12 mouse cellular contexts compared by ENCODE assay signal in the genomic region with DNA sequence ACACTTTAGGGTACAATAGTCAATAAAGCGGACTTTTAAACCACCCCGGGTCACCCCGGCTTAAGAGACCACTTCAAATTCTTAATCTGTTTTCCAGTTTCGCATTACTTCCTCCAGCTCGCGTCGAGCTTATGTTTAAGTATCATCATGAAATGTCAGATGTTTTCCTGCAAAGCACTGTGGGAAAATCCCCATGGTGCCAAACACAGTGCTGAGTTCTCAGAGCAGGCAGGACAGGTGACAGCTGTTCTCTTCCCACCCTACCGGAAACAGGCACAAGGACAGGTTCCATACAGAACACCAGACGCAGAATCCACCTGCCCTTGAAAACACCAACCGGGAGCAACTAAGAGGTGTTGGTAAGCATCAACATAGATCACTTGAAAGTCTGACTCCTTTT.
DNase-seq lines count a peak whose midpoint lies in the region; ATAC-seq lines count a peak whose summit lies in the region.
"Had no signal": no experiment of that assay in that cellular context is flagged by ENCODE, and none has a peak within 500 bp of the region (broad histone marks: within the 10 kb centered on the region; RNA-seq: fewer than 3 reads in every experiment).

No protein-coding gene starts in this region.

- intact Hi-C loops in left cerebral cortex, postnatal 4 days (cut with DNase I): loop anchor here (2.0 to 10.0 kb wide), 2 partner anchors 305 to 575 kb away; no protein-coding TSS in a partner anchor

- 52% methylated on average over 10 of the region's 10 CpGs for WGBS in hindbrain, embryonic 15.5 days
- 66% methylated on average over 10 of the region's 10 CpGs for WGBS in hindbrain, embryonic 10.5 days
- WGBS in midbrain, embryonic 15.5 days: 37% methylated on average over 10 of the region's 10 CpGs

- peak overlapping the region; percentile 55; the same call in 1 of the 2 replicates for H3K4me2 ChIP-seq in hindbrain, embryonic 15.5 days
- peak overlapping the region; percentile 48 for H3K4me2 ChIP-seq in midbrain, embryonic 15.5 days
- H3K4me2 ChIP-seq: liver, embryonic 15.5 days had no signal

- DNase-seq in hindbrain, embryonic 10.5 days (ENCODE audit: low spot score): no peak
- DNase-seq in cerebellum, adult 11 months: peak; percentile 27
- peak; percentile 51 to 61 for DNase-seq in cerebellum, postnatal 10 days
- DNase-seq in heart, adult 8-10 months (ENCODE audit: low spot score): no peak
- no peak for DNase-seq in left cerebral cortex, postnatal 4 days
- no peak for DNase-seq in layer of hippocampus, adult 11-12 months (ENCODE audit: low spot score)
- DNase-seq: heart, adult 11 months had no signal

- no peaks in the 10 kb centered on the region for H3K9me3 ChIP-seq in hindbrain, embryonic 15.5 days
- no peaks in the 10 kb centered on the region for H3K9me3 ChIP-seq in hindbrain, embryonic 10.5 days
- no peaks in the 10 kb centered on the region for H3K9me3 ChIP-seq in midbrain, embryonic 15.5 days
- H3K9me3 ChIP-seq: embryonic facial prominence, embryonic 12.5 days; liver, embryonic 15.5 days had no signal

- no peak overlapping the region for H3K4me3 ChIP-seq in hindbrain, embryonic 15.5 days
- H3K4me3 ChIP-seq in hindbrain, embryonic 10.5 days: no peak overlapping the region
- no peak overlapping the region for H3K4me3 ChIP-seq in midbrain, embryonic 15.5 days
- H3K4me3 ChIP-seq: embryonic facial prominence, embryonic 12.5 days; liver, embryonic 15.5 days had no signal

- peaks cover 18% of the 10 kb centered on the region for H3K4me1 ChIP-seq in hindbrain, embryonic 15.5 days (replicated peaks)
- H3K4me1 ChIP-seq in hindbrain, embryonic 10.5 days (replicated peaks): peaks cover 8% of the 10 kb centered on the region
- H3K4me1 ChIP-seq in midbrain, embryonic 15.5 days: peaks cover 14% of the 10 kb centered on the region

- no peak overlapping the region for H3K27ac ChIP-seq in hindbrain, embryonic 15.5 days (replicated peaks)
- no peak overlapping the region for H3K27ac ChIP-seq in hindbrain, embryonic 10.5 days
- H3K27ac ChIP-seq in midbrain, embryonic 15.5 days: peak overlapping the region; percentile 27; the same call in 1 of the 2 replicates
- H3K27ac ChIP-seq: embryonic facial prominence, embryonic 12.5 days; liver, embryonic 15.5 days; stomach, postnatal 0 days had no signal

- H3K9ac ChIP-seq in hindbrain, embryonic 15.5 days: no peak overlapping the region
- H3K9ac ChIP-seq in midbrain, embryonic 15.5 days: no peak overlapping the region
- H3K9ac ChIP-seq: embryonic facial prominence, embryonic 12.5 days; liver, embryonic 15.5 days had no signal

- no peaks in the 10 kb centered on the region for H3K27me3 ChIP-seq in hindbrain, embryonic 15.5 days
- H3K27me3 ChIP-seq in hindbrain, embryonic 10.5 days (ENCODE audit: insufficient read depth, poor library complexity, severe bottlenecking): peaks cover 15% of the 10 kb centered on the region
- 0 out of 2 replicates have a peak, but pooled peaks cover 3% of the 10 kb centered on the region for H3K27me3 ChIP-seq in midbrain, embryonic 15.5 days (replicated peaks)
- H3K27me3 ChIP-seq: liver, embryonic 15.5 days had no signal

- no peak for ATAC-seq in hindbrain, embryonic 15.5 days (ENCODE audit: low FRiP score, low read depth)
- peak; percentile 7; the same call in 1 of the 2 replicates for ATAC-seq in midbrain, embryonic 15.5 days (replicated peaks)

- no peaks in the 10 kb centered on the region for H3K36me3 ChIP-seq in hindbrain, embryonic 15.5 days
- H3K36me3 ChIP-seq in hindbrain, embryonic 10.5 days: no peaks in the 10 kb centered on the region
- H3K36me3 ChIP-seq in midbrain, embryonic 15.5 days (replicated peaks): no peaks in the 10 kb centered on the region
- H3K36me3 ChIP-seq: embryonic facial prominence, embryonic 12.5 days; liver, embryonic 15.5 days had no signal

Comparison
In these comparisons a context has a peak if more than half of its experiments do, and no peak if none do; other contexts are left out.
1. DNase-seq: peak in cerebellum, adult 11 months (single experiment) and cerebellum, postnatal 10 days (2 of 2); none in hindbrain, embryonic 10.5 days (single experiment), heart, adult 8-10 months (single experiment), left cerebral cortex, postnatal 4 days (single experiment) and layer of hippocampus, adult 11-12 months (single experiment).